Mouse (Mus musculus) stomach, embryonic 16.5 days (tissue): ENCODE measurements around the gene Txnrd2. TPM values are rescaled to one million over a fixed set of nuclear protein-coding genes. Genes with fewer than 3 reads are reported as not detected.

Source experiments
- ATAC-seq: fragments of 200-750 bp; cut with Nextera tagmentation; 2 replicates; pipeline ENCODE4 v1.8.0; 2017; ENCODE audit warnings: moderate number of reproducible peaks, moderate TSS enrichment; ENCODE audit not compliant: insufficient read depth, low FRiP score
- H3K27ac ChIP-seq: fragments of 300-500 bp; sonication (generic); 2 replicates; pipeline ENCODE4 v1.5.1; 2014; ENCODE audit warnings: low read length
- H3K27me3 ChIP-seq: fragments of 300-500 bp; sonication (generic); 2 replicates; pipeline ENCODE4 v1.6.1; 2014; ENCODE audit warnings: low read length, control low read depth, mixed read lengths; ENCODE audit not compliant: control insufficient read depth, insufficient read depth
- H3K36me3 ChIP-seq: fragments of 300-500 bp; sonication (generic); 2 replicates; pipeline ENCODE4 v1.6.1; 2014; ENCODE audit warnings: low read length; ENCODE audit not compliant: control insufficient read depth, insufficient read depth
- H3K4me1 ChIP-seq: fragments of 300-500 bp; sonication (generic); 2 replicates; pipeline ENCODE4 v1.6.1; 2014; ENCODE audit warnings: low read length, control low read depth, mixed read lengths; ENCODE audit not compliant: control insufficient read depth, insufficient read depth
- H3K4me2 ChIP-seq: fragments of 300-500 bp; sonication (generic); 2 replicates; pipeline ENCODE4 v1.6.1; 2014; ENCODE audit warnings: low read depth, low read length, mixed read lengths
- H3K4me3 ChIP-seq: fragments of 300-500 bp; sonication (generic); replicated peaks from 2 replicates; pipeline ENCODE4 v1.5.1; 2014; ENCODE audit warnings: mild to moderate bottlenecking, low read length
- H3K9ac ChIP-seq: fragments of 300-500 bp; sonication (generic); 2 replicates; pipeline ENCODE4 v1.6.1; 2014; ENCODE audit warnings: low read length
- H3K9me3 ChIP-seq: fragments of 300-500 bp; sonication (generic); replicated peaks from 2 replicates; pipeline ENCODE4 v1.6.1; 2016; ENCODE audit warnings: low read length, control low read depth; ENCODE audit not compliant: control insufficient read depth
- WGBS: fragments of 180-500 bp; shearing (Covaris S2); extraction: QIAGEN DNeasy Blood & Tissue Kit; methylation state at CpG from one replicate; pipeline ENCODE4 v1.1.7; 2014; 5-methylcytosine and 5-hydroxymethylcytosine counted together
- polyA plus RNA-seq: library from polyadenylated mRNA; unstranded; fragments of >200 nt; fragmentation: Nextera tagmentation; extraction: Ambion mirVana; gene quantifications from 2 replicates; pipeline ENCODE4 v1.2.1, GENCODE M21; 2015

Gene Txnrd2
- polyA plus RNA-seq, 1 experiment from 2014 or later: 23.7 TPM

- Histone ChIP-seq H3K9ac (no peak overlapping the region), H3K9me3 (no peaks in the 10 kb centered on the region), H3K4me3 (no peak overlapping the region), H3K27me3 (no peaks in the 10 kb centered on the region), H3K4me1 (peaks cover 22% of the 10 kb centered on the region), H3K4me2 (no peak overlapping the region), H3K36me3 (0 out of 2 replicates have a peak, but pooled peaks cover 8% of the 10 kb centered on the region), H3K27ac (no peak overlapping the region)
- WGBS: 66% methylated on average over 9 of the region's 9 CpGs
- ATAC-seq: no peak
Observed at GRCm38 (mm10) chr16:18400028-18400427, 26.2 kb upstream of the Txnrd2 start.

DNA sequence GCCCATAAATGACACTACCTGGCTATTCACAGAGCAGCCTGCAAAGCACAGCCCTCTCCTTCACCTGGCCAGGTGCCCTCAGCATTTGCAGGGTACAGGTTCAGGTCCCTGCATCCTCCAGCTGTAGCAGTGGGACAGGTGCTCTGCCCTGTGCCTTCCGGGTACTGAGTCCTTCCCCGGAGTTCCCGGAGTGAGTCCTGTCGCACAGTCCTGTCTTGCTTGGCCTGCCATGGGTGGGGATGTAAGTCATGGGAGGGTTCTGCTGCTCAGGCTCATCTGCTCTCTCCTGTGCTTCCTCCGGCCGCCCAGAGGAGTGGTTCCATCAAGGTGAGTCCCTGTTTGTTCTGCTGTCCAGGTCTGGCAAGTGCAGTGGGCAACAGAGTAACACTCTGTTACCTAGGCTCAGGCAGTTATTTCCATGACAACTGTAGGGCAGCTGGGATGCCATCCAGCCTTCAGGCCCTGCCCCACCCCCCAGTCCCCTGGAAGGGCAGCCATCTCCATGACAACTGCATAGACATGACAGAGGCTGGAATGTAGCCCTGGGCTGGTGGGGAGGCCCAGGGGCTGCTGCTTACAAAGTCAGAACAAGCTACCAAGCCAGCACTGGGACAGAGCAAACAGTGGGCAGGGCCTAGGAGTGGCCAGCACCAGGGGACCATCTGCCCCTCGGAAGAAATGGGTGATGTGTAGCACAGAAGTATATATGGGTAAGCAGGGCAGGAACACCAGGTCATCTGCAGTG is 25.5 kb upstream of the Txnrd2 start:
- no peaks in the 10 kb centered on the region for H3K27me3 ChIP-seq
- H3K9me3 ChIP-seq: no peaks in the 10 kb centered on the region
- no peak overlapping the region for H3K27ac ChIP-seq
- no peak overlapping the region for H3K4me2 ChIP-seq
- peaks cover 20% of the 10 kb centered on the region for H3K4me1 ChIP-seq
- no peak overlapping the region for H3K9ac ChIP-seq
- 38% methylated on average over 7 of the region's 7 CpGs for WGBS
- H3K4me3 ChIP-seq: no peak overlapping the region
- ATAC-seq: peak; percentile 51
- H3K36me3 ChIP-seq: 0 out of 2 replicates have a peak, but pooled peaks cover 8% of the 10 kb centered on the region

DNA sequence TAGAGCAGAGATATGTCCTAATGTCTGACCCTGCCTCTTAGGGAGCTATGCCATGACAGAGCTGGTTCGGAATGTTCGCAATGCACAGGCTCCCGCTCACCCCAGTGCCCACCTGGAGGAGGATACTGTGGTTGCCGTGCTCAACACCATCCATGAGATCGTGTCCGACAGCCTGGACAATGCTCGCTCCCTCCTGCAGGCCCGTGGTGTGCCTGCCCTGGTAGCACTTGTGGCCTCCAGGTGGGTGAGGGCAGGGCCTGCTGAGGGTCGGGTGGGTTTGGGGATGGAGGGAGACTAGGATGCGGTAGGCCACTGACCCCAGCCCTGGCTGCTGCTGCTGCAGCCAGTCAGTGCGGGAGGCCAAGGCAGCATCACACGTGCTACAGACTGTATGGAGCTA is 22.9 kb upstream of the Txnrd2 start:
- WGBS: 91% methylated on average over 12 of the region's 12 CpGs
- no peak overlapping the region for H3K4me2 ChIP-seq
- no peak overlapping the region for H3K9ac ChIP-seq
- H3K27ac ChIP-seq: no peak overlapping the region
- H3K4me3 ChIP-seq: no peak overlapping the region
- ATAC-seq: no peak
- H3K9me3 ChIP-seq: no peaks in the 10 kb centered on the region
- 0 out of 2 replicates have a peak, but pooled peaks cover 8% of the 10 kb centered on the region for H3K36me3 ChIP-seq
- peaks cover 7% of the 10 kb centered on the region; the same call in 1 of the 2 replicates for H3K4me1 ChIP-seq
- H3K27me3 ChIP-seq: no peaks in the 10 kb centered on the region

GRCm38 (mm10) chr16:18405091-18405854 is 20.9 kb upstream of the Txnrd2 start:
- Histone ChIP-seq H3K4me3 (no peak overlapping the region), H3K27me3 (no peaks in the 10 kb centered on the region), H3K4me1 (peaks cover 5% of the 10 kb centered on the region; the same call in 1 of the 2 replicates), H3K9ac (no peak overlapping the region), H3K4me2 (no peak overlapping the region), H3K27ac (no peak overlapping the region), H3K36me3 (0 out of 2 replicates have a peak, but pooled peaks cover 8% of the 10 kb centered on the region), H3K9me3 (no peaks in the 10 kb centered on the region)
- 75% methylated on average over 13 of the region's 13 CpGs for WGBS
- ATAC-seq: no peak

DNA sequence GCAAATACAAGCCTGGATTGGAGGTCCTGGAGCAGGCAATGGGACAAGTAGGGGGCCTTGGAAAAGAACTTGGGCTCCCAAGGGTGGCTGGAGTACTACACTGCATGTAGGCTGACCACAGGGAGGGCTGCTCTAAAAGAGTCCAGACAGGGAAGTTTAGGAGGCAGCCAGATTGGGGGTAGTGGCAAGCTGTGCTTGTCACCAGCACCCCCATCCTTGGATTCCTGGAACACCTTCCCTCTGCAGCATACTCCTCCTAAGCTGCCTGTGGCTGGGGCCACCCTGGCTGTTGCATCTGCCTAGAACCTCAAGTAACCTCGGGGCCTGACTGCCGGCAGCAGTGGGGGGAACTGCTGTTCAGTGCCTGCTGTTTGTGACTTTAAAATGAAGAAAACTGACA is 20.3 kb upstream of the Txnrd2 start:
- no peaks in the 10 kb centered on the region for H3K27me3 ChIP-seq

GRCm38 (mm10) chr16:18406293-18406692 is 19.9 kb upstream of the Txnrd2 start:
- Histone ChIP-seq H3K27me3 (no peaks in the 10 kb centered on the region), H3K4me1 (peaks cover 4% of the 10 kb centered on the region; the same call in 1 of the 2 replicates), H3K4me3 (no peak overlapping the region), H3K27ac (no peak overlapping the region), H3K9ac (no peak overlapping the region), H3K36me3 (0 out of 2 replicates have a peak, but pooled peaks cover 8% of the 10 kb centered on the region), H3K9me3 (no peaks in the 10 kb centered on the region), H3K4me2 (no peak overlapping the region)
- ATAC-seq: peak; percentile 48; the same call in 1 of the 2 replicates
- WGBS: 14% methylated on average over 2 of the region's 2 CpGs

More for the DNA sequence above, 20.3 kb upstream of the Txnrd2 start:
- no peak for ATAC-seq
- no peak overlapping the region for H3K4me3 ChIP-seq
- WGBS: 70% methylated on average over 2 of the region's 2 CpGs
- H3K4me1 ChIP-seq: peaks cover 4% of the 10 kb centered on the region; the same call in 1 of the 2 replicates
- H3K36me3 ChIP-seq: 0 out of 2 replicates have a peak, but pooled peaks cover 8% of the 10 kb centered on the region
- 0 out of 2 replicates have a peak overlapping the region, but pooled peaks have one; percentile 24 for H3K9ac ChIP-seq
- H3K27ac ChIP-seq: no peak overlapping the region
- no peaks in the 10 kb centered on the region for H3K9me3 ChIP-seq
- H3K4me2 ChIP-seq: no peak overlapping the region

GRCm38 (mm10) chr16:18407912-18408311 is 18.3 kb upstream of the Txnrd2 start:
- Histone ChIP-seq H3K27me3 (no peaks in the 10 kb centered on the region), H3K36me3 (0 out of 2 replicates have a peak, but pooled peaks cover 15% of the 10 kb centered on the region), H3K4me3 (no peak overlapping the region), H3K9me3 (no peaks in the 10 kb centered on the region), H3K4me2 (no peak overlapping the region), H3K4me1 (peaks cover 4% of the 10 kb centered on the region; the same call in 1 of the 2 replicates), H3K27ac (no peak overlapping the region), H3K9ac (no peak overlapping the region)
- 61% methylated on average over 7 of the region's 7 CpGs for whole genome bisulfite sequencing
- ATAC-seq: no peak

DNA sequence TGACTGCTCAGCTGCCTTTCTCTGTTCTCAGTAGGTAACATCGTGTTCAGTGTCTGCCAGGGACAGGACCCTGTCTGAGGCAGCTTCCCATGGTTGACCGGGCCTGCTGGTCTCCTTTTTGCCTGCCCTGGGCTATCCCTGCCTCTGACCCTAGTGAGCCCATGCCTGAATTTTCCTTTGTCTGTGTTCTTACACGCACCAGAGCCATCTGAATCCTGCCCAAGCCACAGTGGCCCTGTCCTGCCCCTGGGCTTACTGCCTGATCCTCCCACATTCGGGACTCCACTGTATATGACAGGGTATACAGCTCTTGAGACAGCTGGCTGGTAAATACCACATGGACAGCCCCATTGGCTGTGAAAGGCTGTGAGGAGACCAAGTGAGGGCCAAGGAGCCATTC is 16.4 kb upstream of the Txnrd2 start:
- no peak overlapping the region for H3K4me3 ChIP-seq
- H3K27me3 ChIP-seq: no peaks in the 10 kb centered on the region
- H3K27ac ChIP-seq: no peak overlapping the region
- peaks cover 4% of the 10 kb centered on the region; the same call in 1 of the 2 replicates for H3K4me1 ChIP-seq
- no peaks in the 10 kb centered on the region for H3K9me3 ChIP-seq
- ATAC-seq: no peak
- H3K9ac ChIP-seq: no peak overlapping the region
- 0 out of 2 replicates have a peak, but pooled peaks cover 11% of the 10 kb centered on the region for H3K36me3 ChIP-seq
- H3K4me2 ChIP-seq: no peak overlapping the region
- WGBS: 75% methylated on average over 4 of the region's 4 CpGs

- Histone ChIP-seq H3K4me2 (no peak overlapping the region), H3K27me3 (no peaks in the 10 kb centered on the region), H3K4me1 (peaks cover 1% of the 10 kb centered on the region; the same call in 1 of the 2 replicates), H3K36me3 (0 out of 2 replicates have a peak, but pooled peaks cover 11% of the 10 kb centered on the region), H3K4me3 (no peak overlapping the region), H3K9me3 (no peaks in the 10 kb centered on the region), H3K27ac (no peak overlapping the region), H3K9ac (no peak overlapping the region)
- WGBS: 83% methylated on average over 5 of the region's 5 CpGs
- no peak for ATAC-seq
Observed at GRCm38 (mm10) chr16:18410418-18410817, 15.8 kb upstream of the Txnrd2 start.
